Mouse (Mus musculus) neural tube, embryonic 12.5 days (tissue): ENCODE results near the gene Daglb. TPM values are rescaled to one million over a fixed set of nuclear protein-coding genes. Genes with fewer than 3 reads are reported as not detected.
"Not testable (repeated sequence)": the region's sequence is repeated elsewhere in the genome, so short reads cannot be mapped to it uniquely, and the experiment has no call there.

ENCODE experiments used
- ATAC-seq: fragments of 200-750 bp; cut with Nextera tagmentation; 2 replicates; pipeline ENCODE4 v1.8.0; 2017; ENCODE audit warnings: low read depth, mild to moderate bottlenecking, moderate TSS enrichment, moderate library complexity; ENCODE audit not compliant: low FRiP score
- H3K27ac ChIP-seq: fragments of 300-500 bp; sonication (generic); 2 replicates; pipeline ENCODE4 v1.5.1; 2016
- H3K27me3 ChIP-seq: fragments of 300-500 bp; sonication (generic); replicated peaks from 2 replicates; pipeline ENCODE4 v1.6.1; 2016; ENCODE audit warnings: mild to moderate bottlenecking
- H3K36me3 ChIP-seq: fragments of 300-500 bp; sonication (generic); 2 replicates; pipeline ENCODE4 v1.6.1; 2016; ENCODE audit warnings: mild to moderate bottlenecking
- H3K4me1 ChIP-seq: fragments of 300-500 bp; sonication (generic); 2 replicates; pipeline ENCODE4 v1.6.1; 2016
- H3K4me2 ChIP-seq: fragments of 300-500 bp; sonication (generic); replicated peaks from 2 replicates; pipeline ENCODE4 v1.6.1; 2016; ENCODE audit warnings: mild to moderate bottlenecking
- H3K4me3 ChIP-seq: fragments of 300-500 bp; sonication (generic); 2 replicates; pipeline ENCODE4 v1.5.1; 2016
- H3K9ac ChIP-seq: fragments of 300-500 bp; sonication (generic); 2 replicates; pipeline ENCODE4 v1.6.1; 2016; ENCODE audit warnings: mild to moderate bottlenecking
- H3K9me3 ChIP-seq: fragments of 300-500 bp; sonication (generic); 2 replicates; pipeline ENCODE4 v1.6.1; 2016; ENCODE audit warnings: mild to moderate bottlenecking
- WGBS: fragments of 180-500 bp; shearing (Covaris S2); methylation state at CpG from one replicate; pipeline ENCODE4 v1.1.7; 2016; 5-methylcytosine and 5-hydroxymethylcytosine counted together
- polyA plus RNA-seq: library from polyadenylated mRNA; unstranded; fragments of >200 nt; fragmentation: Nextera tagmentation; extraction: Ambion mirVana; gene quantifications from 2 replicates; pipeline ENCODE4 v1.2.1, GENCODE M21; 2016

The Daglb gene
- polyA plus RNA-seq, 1 experiment from 2014 or later = 14.8 TPM

- Histone ChIP-seq H3K27ac (no peak overlapping the region), H3K27me3 (no peaks in the 10 kb centered on the region), H3K4me3 (no peak overlapping the region), H3K9me3 (no peaks in the 10 kb centered on the region), H3K4me2 (no peak overlapping the region), H3K9ac (no peak overlapping the region), H3K4me1 (no peaks in the 10 kb centered on the region), H3K36me3 (peaks cover 68% of the 10 kb centered on the region)
- ATAC-seq = no peak
- 94% methylated on average over 4 of the region's 4 CpGs for WGBS
Observed at GRCm38 (mm10) chr5:143491736-143492135, 27.4 kb downstream of the Daglb start.

GRCm38 (mm10) chr5:143493163-143493562, 28.8 kb downstream of the Daglb start:
- peaks cover 53% of the 10 kb centered on the region for H3K36me3 ChIP-seq

GRCm38 (mm10) chr5:143495708-143496107, 31.3 kb downstream of the Daglb start:
- H3K9ac ChIP-seq = no peak overlapping the region
- no peaks in the 10 kb centered on the region for H3K9me3 ChIP-seq
- H3K36me3 ChIP-seq = peaks cover 44% of the 10 kb centered on the region
- H3K27ac ChIP-seq = no peak overlapping the region
- H3K4me3 ChIP-seq = no peak overlapping the region
- H3K27me3 ChIP-seq = no peaks in the 10 kb centered on the region
- ATAC-seq = no peak
- WGBS = 89% methylated on average over 6 of the region's 6 CpGs
- no peak overlapping the region for H3K4me2 ChIP-seq
- no peaks in the 10 kb centered on the region for H3K4me1 ChIP-seq

More at GRCm38 (mm10) chr5:143493163-143493562, 28.8 kb downstream of the Daglb start:
- Histone ChIP-seq H3K4me1 (no peaks in the 10 kb centered on the region), H3K9ac (no peak overlapping the region), H3K27me3 (no peaks in the 10 kb centered on the region), H3K4me2 (no peak overlapping the region), H3K27ac (no peak overlapping the region), H3K9me3 (no peaks in the 10 kb centered on the region), H3K4me3 (no peak overlapping the region)
- WGBS = 87% methylated on average over 8 of the region's 10 CpGs
- ATAC-seq = no peak

- Histone ChIP-seq H3K27me3 (no peaks in the 10 kb centered on the region), H3K9ac (no peak overlapping the region), H3K9me3 (no peaks in the 10 kb centered on the region), H3K4me3 (no peak overlapping the region), H3K4me2 (no peak overlapping the region), H3K36me3 (peaks cover 46% of the 10 kb centered on the region), H3K27ac (no peak overlapping the region), H3K4me1 (no peaks in the 10 kb centered on the region)
- no peak for ATAC-seq
- WGBS = 82% methylated on average over 3 of the region's 3 CpGs
Observed at GRCm38 (mm10) chr5:143497451-143497850, 33.1 kb downstream of the Daglb start.

- peaks cover 49% of the 10 kb centered on the region for H3K36me3 ChIP-seq
- H3K27me3 ChIP-seq = no peaks in the 10 kb centered on the region
- H3K4me2 ChIP-seq = no peak overlapping the region
- no peak overlapping the region for H3K4me3 ChIP-seq
- 91% methylated on average over 7 of the region's 7 CpGs for WGBS
- no peak for ATAC-seq
- no peaks in the 10 kb centered on the region for H3K4me1 ChIP-seq
- H3K9ac ChIP-seq = no peak overlapping the region
- no peaks in the 10 kb centered on the region for H3K9me3 ChIP-seq
- H3K27ac ChIP-seq = no peak overlapping the region
Observed at GRCm38 (mm10) chr5:143499197-143499596, 34.8 kb downstream of the Daglb start.

- peaks cover 48% of the 10 kb centered on the region for H3K36me3 ChIP-seq
- no peak overlapping the region for H3K4me2 ChIP-seq
- H3K4me3 ChIP-seq = no peak overlapping the region
- no peak for ATAC-seq
- no peaks in the 10 kb centered on the region for H3K4me1 ChIP-seq
- H3K9me3 ChIP-seq = no peaks in the 10 kb centered on the region
- H3K27me3 ChIP-seq = no peaks in the 10 kb centered on the region
- H3K27ac ChIP-seq = no peak overlapping the region
- no peak overlapping the region for H3K9ac ChIP-seq
- 90% methylated on average over 4 of the region's 4 CpGs for WGBS
Observed at GRCm38 (mm10) chr5:143499686-143500085, 35.3 kb downstream of the Daglb start.

GRCm38 (mm10) chr5:143500711-143501110, 36.3 kb downstream of the Daglb start:
- H3K4me3 ChIP-seq, H3K4me1 ChIP-seq, H3K27ac ChIP-seq, H3K4me2 ChIP-seq, ATAC-seq, H3K9me3 ChIP-seq, H3K27me3 ChIP-seq, H3K9ac ChIP-seq: not testable (repeated sequence)
- 96% methylated on average over 14 of the region's 14 CpGs for WGBS
- peaks cover 51% of the 10 kb centered on the region for H3K36me3 ChIP-seq

GRCm38 (mm10) chr5:143501140-143501539, 36.8 kb downstream of the Daglb start:
- Histone ChIP-seq H3K4me3 (no peak overlapping the region), H3K4me1 (no peaks in the 10 kb centered on the region), H3K36me3 (peaks cover 56% of the 10 kb centered on the region), H3K9me3 (no peaks in the 10 kb centered on the region), H3K9ac (no peak overlapping the region), H3K27ac (no peak overlapping the region), H3K27me3 (no peaks in the 10 kb centered on the region), H3K4me2 (no peak overlapping the region)
- no peak for ATAC-seq
- WGBS = 92% methylated on average over 8 of the region's 8 CpGs

- H3K9ac ChIP-seq = no peak overlapping the region
- no peaks in the 10 kb centered on the region for H3K4me1 ChIP-seq
- ATAC-seq = no peak
- 94% methylated on average over 2 of the region's 2 CpGs for WGBS
- H3K36me3 ChIP-seq = peaks cover 53% of the 10 kb centered on the region
- no peaks in the 10 kb centered on the region for H3K27me3 ChIP-seq
- H3K4me2 ChIP-seq = no peak overlapping the region
- no peaks in the 10 kb centered on the region for H3K9me3 ChIP-seq
- H3K27ac ChIP-seq = no peak overlapping the region
- H3K4me3 ChIP-seq = no peak overlapping the region
Observed at GRCm38 (mm10) chr5:143501649-143502048, 37.3 kb downstream of the Daglb start.

- Histone ChIP-seq H3K36me3 (peaks cover 58% of the 10 kb centered on the region), H3K4me3 (no peak overlapping the region), H3K9ac (no peak overlapping the region), H3K27me3 (no peaks in the 10 kb centered on the region), H3K4me1 (0 out of 2 replicates have a peak, but pooled peaks cover 3% of the 10 kb centered on the region), H3K4me2 (no peak overlapping the region), H3K27ac (no peak overlapping the region), H3K9me3 (no peaks in the 10 kb centered on the region)
- 89% methylated on average over 19 of the region's 19 CpGs for WGBS
- ATAC-seq = no peak
Observed at GRCm38 (mm10) chr5:143502899-143503557, 38.6 kb downstream of the Daglb start.

GRCm38 (mm10) chr5:143503740-143504139, 39.4 kb downstream of the Daglb start:
- Histone ChIP-seq H3K4me2 (no peak overlapping the region), H3K27me3 (no peaks in the 10 kb centered on the region), H3K9me3 (no peaks in the 10 kb centered on the region), H3K36me3 (peaks cover 58% of the 10 kb centered on the region), H3K4me1 (0 out of 2 replicates have a peak, but pooled peaks cover 9% of the 10 kb centered on the region), H3K27ac (no peak overlapping the region), H3K9ac (no peak overlapping the region), H3K4me3 (no peak overlapping the region)
- ATAC-seq = no peak
- WGBS = 96% methylated on average over 6 of the region's 6 CpGs

GRCm38 (mm10) chr5:143504453-143504852, 40.1 kb downstream of the Daglb start:
- peaks cover 56% of the 10 kb centered on the region for H3K36me3 ChIP-seq
- H3K4me2 ChIP-seq = no peak overlapping the region
- 0 out of 2 replicates have a peak, but pooled peaks cover 9% of the 10 kb centered on the region for H3K4me1 ChIP-seq
- H3K9me3 ChIP-seq = no peaks in the 10 kb centered on the region
- H3K4me3 ChIP-seq = no peak overlapping the region
- no peak overlapping the region for H3K9ac ChIP-seq
- no peaks in the 10 kb centered on the region for H3K27me3 ChIP-seq
- ATAC-seq = no peak
- H3K27ac ChIP-seq = no peak overlapping the region
- WGBS = 69% methylated on average over 3 of the region's 3 CpGs

- H3K4me2 ChIP-seq = no peak overlapping the region
- H3K4me3 ChIP-seq = no peak overlapping the region
- no peak for ATAC-seq
- H3K27me3 ChIP-seq = no peaks in the 10 kb centered on the region
- H3K9me3 ChIP-seq = no peaks in the 10 kb centered on the region
- peaks cover 12% of the 10 kb centered on the region; the same call in 1 of the 2 replicates for H3K4me1 ChIP-seq
- H3K27ac ChIP-seq = no peak overlapping the region
- peaks cover 53% of the 10 kb centered on the region for H3K36me3 ChIP-seq
- H3K9ac ChIP-seq = no peak overlapping the region
- WGBS = 89% methylated on average over 8 of the region's 8 CpGs
Observed at GRCm38 (mm10) chr5:143505056-143505455, 40.7 kb downstream of the Daglb start.
